8 mouse cellular contexts compared by ENCODE assay signal in the genomic region with DNA sequence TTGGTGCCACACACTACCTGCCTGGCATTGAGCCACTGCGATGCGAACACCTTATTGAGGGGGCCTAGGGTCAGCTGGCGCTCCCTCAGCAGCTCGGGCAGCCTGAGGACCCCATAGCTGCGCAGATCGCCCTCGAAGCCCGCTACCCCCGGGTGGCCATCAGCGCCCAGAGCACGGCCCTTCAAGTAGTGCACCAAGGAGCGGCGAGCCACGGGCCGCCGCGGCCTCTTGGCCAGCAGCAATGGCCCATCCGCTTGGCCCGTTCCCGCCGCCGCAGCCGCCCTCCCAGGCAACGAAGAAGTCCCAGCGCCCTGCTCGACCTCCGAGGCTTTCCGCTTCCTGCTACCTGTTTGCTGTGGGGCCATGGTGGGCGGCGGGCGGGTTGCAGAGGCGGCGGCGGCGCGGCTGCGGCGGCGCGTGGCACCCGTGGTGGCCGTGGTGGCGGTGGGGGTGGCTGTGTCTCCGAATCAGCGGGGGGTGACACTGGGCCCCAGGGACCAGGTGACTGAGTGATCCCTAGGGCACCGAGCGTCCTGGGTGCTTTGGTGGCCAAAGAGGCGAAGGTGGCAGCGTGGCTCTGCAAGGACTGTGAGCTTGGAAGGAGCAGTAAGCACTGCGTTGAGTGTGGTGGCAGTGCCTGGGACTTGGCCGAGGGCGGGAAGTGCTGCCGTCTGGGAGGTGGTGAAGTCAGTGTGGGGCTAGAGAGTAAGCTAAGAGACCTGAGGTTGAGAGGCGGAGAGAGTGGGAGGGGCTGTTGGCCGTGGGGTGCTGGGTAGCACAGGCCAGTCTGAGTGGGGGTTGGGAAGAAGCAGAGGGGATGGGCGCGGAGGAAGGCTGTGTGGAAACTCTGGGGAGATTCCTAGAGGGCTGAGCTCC. TPM values are rescaled to one million over a fixed set of nuclear protein-coding genes. Genes with fewer than 3 reads are reported as not detected.
DNase-seq lines count a peak whose midpoint lies in the region; ATAC-seq lines count a peak whose summit lies in the region.

A gene (minus strand): TSS at position 697 of the 876 bp plus-strand sequence.

- H3K9ac ChIP-seq in limb, embryonic 11.5 days (ENCODE audit: low read length) = peak within 1 kb of the TSS; percentile 66

- peaks cover 15% of the 10 kb centered on the region for H3K9me3 ChIP-seq in megakaryocyte, embryonic 14.5 days
- H3K9me3 ChIP-seq in limb, embryonic 11.5 days (ENCODE audit: control insufficient read depth, low read length) = no peaks in the 10 kb centered on the region

- ATAC-seq in megakaryocyte, adult 5-6 weeks (ENCODE audit: poor library complexity, severe bottlenecking) = no peak
- peak; percentile 78 to 94 for ATAC-seq in hematopoietic stem cell, adult 5-6 weeks (replicated peaks in 1 of 2; ENCODE audit: insufficient read depth in 1 of 2, low FRiP score in 2 of 2, low TSS enrichment in 1 of 2, low read depth in 1 of 2, poor library complexity in 2 of 2, severe bottlenecking in 2 of 2)
- peak; percentile 93 for ATAC-seq in limb, embryonic 11.5 days (ENCODE audit: insufficient number of reproducible peaks, low FRiP score, low TSS enrichment, low read depth)
- no peak for ATAC-seq in megakaryocyte-erythroid progenitor cell, adult 5-6 weeks (replicated peaks; ENCODE audit: low FRiP score, low TSS enrichment, poor library complexity, severe bottlenecking)
- ATAC-seq in monocyte, adult 5-6 weeks (replicated peaks; ENCODE audit: insufficient number of reproducible peaks, low FRiP score, low TSS enrichment, poor library complexity, severe bottlenecking) = no peak

- peaks cover 4% of the 10 kb centered on the region; the same call in 1 of the 2 replicates for H3K4me1 ChIP-seq in megakaryocyte, embryonic 14.5 days
- H3K4me1 ChIP-seq in limb, embryonic 11.5 days (ENCODE audit: control insufficient read depth, insufficient read depth, low read length) = no peaks in the 10 kb centered on the region

- H3K4me2 ChIP-seq in limb, embryonic 11.5 days (ENCODE audit: low read depth, severe bottlenecking) = peak within 1 kb of the TSS; percentile 53

- DNase-seq in embryo, embryonic 9.5 days (ENCODE audit: extremely low spot score) = peak; percentile 38
- peak; percentile 55 for DNase-seq in limb, embryonic 11.5 days (ENCODE audit: low spot score)
- DNase-seq in neural tube, embryonic 10.5 days (ENCODE audit: extremely low spot score, low spot score) = peak; percentile 47

- no peaks in the 10 kb centered on the region for H3K36me3 ChIP-seq in megakaryocyte, embryonic 14.5 days (replicated peaks; ENCODE audit: low read length)
- H3K36me3 ChIP-seq in limb, embryonic 11.5 days (ENCODE audit: control insufficient read depth, insufficient read depth, low read length) = no peaks in the 10 kb centered on the region

- peak within 1 kb of the TSS; percentile 77 for H3K4me3 ChIP-seq in megakaryocyte, embryonic 14.5 days (replicated peaks)
- peak within 1 kb of the TSS; percentile 43 for H3K4me3 ChIP-seq in limb, embryonic 11.5 days (ENCODE audit: low read depth, low read length)

- WGBS in limb, embryonic 11.5 days = 18% methylated on average over 48 of the region's 57 CpGs

- H3K27me3 ChIP-seq in megakaryocyte, embryonic 14.5 days (replicated peaks) = peaks cover 16% of the 10 kb centered on the region
- no peaks in the 10 kb centered on the region for H3K27me3 ChIP-seq in limb, embryonic 11.5 days (ENCODE audit: control insufficient read depth, insufficient read depth, low read length)

- no peak within 1 kb of the TSS for H3K27ac ChIP-seq in limb, embryonic 11.5 days (replicated peaks; ENCODE audit: low read depth, low read length)

RNA-seq across cellular contexts. Expression of the gene that starts here (rescaled TPM):
- not detected in 2 replicates for polyA plus RNA-seq in megakaryocyte, embryonic 14.5 days (2012; ENCODE audit: insufficient read depth, low replicate concordance)
- total RNA-seq in megakaryocyte, adult 5-6 weeks (2015) = not detected in 2 replicates
- not detected in 2 replicates for total RNA-seq in megakaryocyte, adult 5-6 weeks (2017)
- total RNA-seq in hematopoietic stem cell, adult 5-6 weeks (2017) = 1.2 and 1.9 TPM in 2 replicates
- polyA plus RNA-seq in limb, embryonic 11.5 days (2014; fragmentation: Nextera tagmentation; extraction: Ambion mirVana) = 2.8 and 3.2 TPM in 2 replicates
- total RNA-seq in megakaryocyte-erythroid progenitor cell, adult 5-6 weeks (2014; fragmentation: Nextera tagmentation) = not detected in 2 replicates
- not detected in 2 replicates for total RNA-seq in megakaryocyte-erythroid progenitor cell, adult 5-6 weeks (2017)
- not detected in 3 replicates for total RNA-seq in monocyte, adult 5-6 weeks (2017)

Comparison
In these comparisons a context has a peak if more than half of its experiments do, and no peak if none do; other contexts are left out.
1. ATAC-seq: peak in hematopoietic stem cell, adult 5-6 weeks (2 of 2) and limb, embryonic 11.5 days (single experiment); none in megakaryocyte, adult 5-6 weeks (single experiment), megakaryocyte-erythroid progenitor cell, adult 5-6 weeks (single experiment) and monocyte, adult 5-6 weeks (single experiment).
2. Peak in every context shown above with its lines, with median percentiles within 50 percentile points of each other: DNase-seq.